Mouse (Mus musculus): Measurements from ENCODE around the gene Rce1.

Gene Rce1

DNA sequence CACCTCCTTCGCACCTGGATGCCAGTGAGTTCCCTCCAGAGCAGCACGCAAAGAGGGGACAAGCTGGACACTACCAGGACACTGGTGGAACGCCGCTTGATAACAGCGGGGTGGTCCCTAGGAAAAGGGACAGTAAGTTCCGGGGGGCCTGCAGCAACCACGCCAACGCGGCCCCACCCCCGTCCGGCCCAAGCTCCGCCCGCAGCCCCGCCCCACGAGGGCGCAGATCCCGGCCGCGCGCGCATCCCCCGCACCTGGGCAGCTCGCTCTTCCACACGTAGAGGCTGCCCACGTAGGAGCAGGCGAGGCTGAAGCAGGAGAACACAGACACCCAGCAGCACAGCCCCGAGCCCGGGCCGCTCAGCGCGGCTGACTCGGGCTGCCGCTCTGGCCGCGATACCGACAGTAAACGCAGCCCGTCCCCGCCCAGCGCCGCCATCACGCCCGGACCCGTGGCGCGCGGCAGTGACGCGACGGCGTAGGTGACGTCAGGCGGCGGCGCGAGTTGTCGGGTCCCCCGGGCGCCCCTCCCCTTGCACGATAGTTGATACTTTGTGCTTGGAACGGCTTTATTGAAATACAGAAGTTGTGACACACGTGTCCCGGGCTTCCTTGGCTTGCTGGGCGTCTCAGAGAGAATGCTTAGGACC lies at the start of gene Rce1:
TSS of gene Rce1 (minus strand) at position 463 of the 650 bp plus-strand sequence.
- peak; percentile 84 to 88 for DNase-seq (ENCODE audit: low spot score in 2 of 2)

DNA sequence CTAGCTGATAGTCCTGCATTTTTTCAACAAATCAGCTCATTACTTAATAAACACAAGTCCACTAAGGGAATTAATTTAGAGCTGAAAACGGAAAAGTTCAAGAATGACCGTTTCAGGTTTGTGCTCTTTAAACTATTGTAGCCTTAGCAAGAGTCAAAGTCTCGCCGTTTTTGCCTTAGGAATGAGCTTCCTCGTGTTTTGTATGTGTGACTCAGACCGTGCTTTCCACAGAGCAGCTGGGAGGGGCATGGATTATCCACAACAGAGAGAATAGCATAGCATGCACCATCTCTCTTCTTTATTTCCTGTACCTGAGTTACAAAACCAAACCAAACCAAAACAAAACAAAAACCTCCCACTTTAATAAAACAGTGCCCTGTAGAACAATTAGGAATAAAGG lies 47.0 kb upstream of the Rce1 start:
- no peak for DNase-seq (ENCODE audit: low spot score in 2 of 2)

DNA sequence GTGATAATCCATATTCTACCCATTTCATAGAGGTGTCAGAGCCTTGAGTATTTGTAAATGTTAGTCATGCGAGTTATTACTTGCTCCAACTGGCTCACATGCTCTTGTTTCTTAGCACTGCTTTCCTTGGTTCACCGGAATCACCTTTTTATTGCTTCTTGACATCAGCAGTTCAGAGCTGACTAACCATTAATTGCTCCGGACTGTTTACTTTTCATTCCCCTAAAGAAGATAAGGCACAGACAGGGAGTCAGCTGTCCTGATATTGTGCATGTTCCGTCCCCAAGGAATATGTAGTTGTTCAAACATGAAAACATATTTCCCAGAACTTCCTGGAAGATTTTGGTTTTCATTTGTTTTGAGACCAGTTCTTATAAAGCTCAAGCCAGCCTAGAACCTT lies 45.3 kb upstream of the Rce1 start:
- no peak for DNase-seq (ENCODE audit: low spot score in 2 of 2)

DNA sequence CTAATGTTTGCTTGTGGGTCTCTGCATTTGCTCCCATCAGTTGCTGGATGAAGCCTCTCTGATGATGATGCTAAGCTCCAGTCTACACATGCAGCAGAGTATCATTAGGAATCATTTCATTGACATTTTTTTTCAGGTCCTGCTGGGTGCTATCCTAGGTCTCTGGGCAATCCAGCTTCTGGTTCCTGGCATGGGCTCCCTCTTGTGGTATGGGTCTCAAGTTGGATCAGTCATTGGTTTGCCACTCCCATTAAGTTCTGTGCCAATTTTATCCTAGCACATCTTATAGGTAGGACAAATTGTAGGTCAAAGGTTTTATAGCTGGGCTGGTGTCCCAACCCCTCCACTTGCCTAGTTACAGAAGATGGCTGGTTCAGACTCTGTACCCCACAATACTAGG lies 41.4 kb upstream of the Rce1 start:
- DNase-seq (ENCODE audit: low spot score in 2 of 2), result no peak

DNA sequence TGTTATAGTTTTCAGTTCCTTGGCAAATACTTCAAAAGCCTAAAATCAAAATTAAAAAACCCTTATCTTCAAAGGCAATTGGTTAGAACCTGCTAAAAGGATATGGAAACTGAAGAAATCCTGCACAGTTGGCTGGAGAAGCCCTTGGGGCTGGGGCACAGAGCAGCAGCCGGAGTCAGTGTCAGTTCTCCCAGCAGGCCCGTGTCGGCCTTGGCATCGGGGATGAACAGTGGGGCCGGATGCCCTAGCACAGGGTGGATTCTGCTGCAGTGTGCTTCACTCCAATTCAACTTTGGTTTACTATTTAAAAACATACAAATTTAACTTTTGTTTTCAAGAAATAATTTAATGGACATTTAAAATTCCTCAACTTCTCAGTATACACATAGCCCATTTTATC lies 32.7 kb upstream of the Rce1 start:
- no peak for DNase-seq (ENCODE audit: low spot score in 2 of 2)

DNA sequence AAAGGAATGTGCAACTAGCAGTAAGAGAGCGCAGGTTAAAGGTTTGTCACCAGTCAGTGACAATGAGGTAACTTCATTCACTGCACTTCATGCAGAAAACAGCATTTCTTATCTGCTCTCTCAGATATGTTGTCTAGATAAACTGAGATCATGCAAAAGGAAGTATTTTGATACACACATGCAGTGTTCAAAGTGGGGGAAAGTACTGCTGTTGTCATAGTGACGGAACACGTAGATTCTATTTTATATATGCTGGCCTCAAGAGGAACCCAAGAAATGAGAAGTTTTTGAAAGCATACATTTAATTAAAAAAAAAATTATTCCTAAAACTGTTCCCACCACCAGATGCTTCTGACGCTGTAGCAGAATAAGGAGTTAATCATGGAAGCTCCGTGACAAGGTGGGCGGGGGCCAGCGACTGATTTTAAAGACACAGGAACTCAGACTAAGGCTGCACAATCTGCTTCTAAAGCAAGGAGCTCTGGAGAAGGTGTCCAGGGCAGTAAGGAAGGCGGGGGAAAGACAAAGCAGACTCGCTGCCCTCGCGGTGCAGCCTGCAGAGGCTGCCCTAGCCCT lies 21.6 kb upstream of the Rce1 start:
- no peak for DNase-seq (ENCODE audit: low spot score in 2 of 2)

DNA sequence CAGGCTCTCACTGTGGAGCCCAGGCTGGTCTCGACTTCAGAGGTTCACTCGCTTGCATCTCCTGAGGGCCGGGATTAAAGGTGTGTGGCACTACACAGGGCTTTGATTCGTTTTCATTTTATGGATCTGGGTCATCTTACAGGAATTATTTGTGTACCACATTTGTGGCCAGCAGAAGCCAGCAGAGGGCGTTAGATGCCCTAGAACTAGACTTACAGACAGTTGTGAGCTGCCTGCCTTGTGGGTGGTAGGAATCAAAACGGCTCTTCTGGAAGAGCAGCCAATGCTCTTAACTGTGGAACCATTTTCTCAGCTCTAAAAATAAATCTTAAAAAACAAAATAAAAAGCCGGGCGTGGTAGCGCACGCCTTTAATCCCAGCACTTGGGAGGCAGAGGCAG lies 18.8 kb upstream of the Rce1 start:
- no peak for DNase-seq (ENCODE audit: low spot score in 2 of 2)

DNA sequence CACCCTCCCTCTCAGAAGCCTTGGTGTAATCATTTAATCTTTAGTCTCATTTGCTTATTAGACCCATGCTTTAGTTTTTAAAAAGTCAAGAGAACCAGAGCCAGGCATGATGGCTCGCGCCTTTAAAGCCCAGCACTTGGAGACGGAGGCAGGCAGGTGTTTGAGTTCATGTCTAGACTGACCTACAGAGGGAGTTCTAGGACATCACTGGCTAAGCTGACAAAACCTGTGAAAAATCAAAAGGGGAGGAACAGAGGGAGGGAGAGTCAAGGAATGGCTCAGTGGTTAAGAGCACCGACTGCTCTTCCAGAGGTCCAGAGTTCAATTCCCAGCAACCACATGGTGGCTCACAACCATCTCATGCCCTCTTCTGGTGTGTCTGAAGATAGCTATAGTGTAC lies 10.5 kb upstream of the Rce1 start:
- no peak for DNase-seq (ENCODE audit: low spot score in 2 of 2)

DNA sequence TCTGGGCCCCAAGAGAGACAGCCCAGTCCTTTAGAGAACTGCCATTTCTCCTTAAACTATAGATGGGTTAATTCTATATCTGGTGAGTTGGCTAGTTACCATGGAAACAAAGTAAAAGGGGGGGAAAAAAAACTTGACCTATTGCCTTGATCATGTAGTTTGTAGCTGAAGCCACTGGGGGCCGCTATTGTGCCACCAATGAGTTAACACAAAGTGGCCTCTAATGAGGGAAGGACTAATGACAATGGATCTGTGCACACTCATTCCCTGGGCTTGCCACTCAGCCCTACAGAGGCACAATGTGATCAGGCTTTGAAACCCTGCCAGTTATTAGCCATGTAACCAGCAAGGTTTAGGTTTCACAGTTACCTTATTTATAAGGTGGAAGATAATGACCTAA lies 3.4 kb upstream of the Rce1 start:
- DNase-seq (ENCODE audit: low spot score in 2 of 2), result peak; percentile 58 to 73

DNA sequence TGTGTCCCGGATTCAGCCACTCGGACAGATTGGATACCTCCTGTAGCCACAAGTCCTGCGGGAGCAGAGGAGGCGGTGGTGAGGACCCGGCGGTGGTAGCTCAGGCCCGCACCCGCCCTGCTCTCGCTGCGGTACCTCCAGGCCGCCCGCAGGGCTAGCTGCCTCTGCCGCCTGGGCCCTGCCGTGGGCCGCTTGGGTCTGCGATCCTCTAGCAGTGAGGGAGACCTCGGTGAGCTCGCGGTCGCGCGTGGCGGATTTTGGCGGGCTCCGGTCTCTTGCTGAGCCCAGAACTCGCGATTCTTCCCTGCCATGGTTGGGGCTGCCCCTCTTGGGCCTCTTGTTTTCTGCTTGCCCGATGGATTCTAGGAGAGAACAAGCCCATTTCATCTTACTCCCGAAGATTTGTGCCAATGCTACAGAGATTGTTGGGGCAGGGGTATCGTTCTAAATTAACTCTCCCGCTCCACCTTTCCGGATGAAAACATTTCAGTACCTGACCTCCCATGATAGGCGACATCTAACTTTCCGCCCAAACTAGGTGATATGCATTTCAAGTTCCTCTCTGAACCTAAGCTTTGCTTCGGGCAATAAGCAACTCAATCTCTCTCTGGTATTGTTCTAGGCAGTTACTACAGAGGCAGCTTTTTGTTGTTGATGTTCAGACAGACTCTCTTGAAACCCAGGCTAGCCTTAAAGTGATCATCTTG lies 541 bp upstream of the Rce1 start:
- DNase-seq (ENCODE audit: low spot score in 2 of 2), result no peak

DNA sequence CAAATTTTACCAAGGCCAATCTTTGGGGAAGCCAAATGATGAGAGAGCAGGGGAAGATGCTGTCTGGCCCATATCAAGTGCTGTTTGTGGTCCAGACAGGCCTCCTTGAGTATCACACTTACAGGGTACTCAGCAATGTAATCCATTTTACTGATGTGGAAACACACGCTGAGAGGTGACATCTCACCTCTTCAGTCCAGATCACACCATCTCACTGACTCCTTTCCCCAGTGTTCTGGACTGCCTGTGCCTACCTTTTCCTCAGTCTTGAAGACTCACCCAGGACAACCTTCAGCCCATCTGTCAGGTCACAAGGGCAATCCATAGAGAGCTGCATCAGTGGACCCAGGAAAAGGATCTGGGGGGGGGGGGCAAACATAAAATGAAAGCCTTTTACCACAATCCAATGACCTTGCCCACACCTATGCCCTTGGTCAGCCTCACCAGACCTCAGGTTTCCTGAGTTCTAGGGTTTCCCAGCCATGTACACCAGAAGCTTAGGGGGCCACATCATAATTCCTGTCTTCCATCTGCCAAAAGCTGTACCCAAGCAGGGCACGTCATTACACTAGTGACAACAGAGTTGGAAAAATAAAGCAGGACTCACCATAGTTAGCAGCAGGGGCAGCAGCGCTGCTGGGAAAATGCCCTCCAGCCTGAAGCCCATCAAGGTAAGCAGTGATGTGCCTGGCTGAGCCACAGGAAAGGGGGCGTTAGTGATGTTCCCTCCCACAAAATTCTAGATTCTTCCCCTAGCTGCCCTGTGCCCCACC lies 849 bp downstream of the Rce1 start:
- no peak for DNase-seq (ENCODE audit: low spot score in 2 of 2)

DNA sequence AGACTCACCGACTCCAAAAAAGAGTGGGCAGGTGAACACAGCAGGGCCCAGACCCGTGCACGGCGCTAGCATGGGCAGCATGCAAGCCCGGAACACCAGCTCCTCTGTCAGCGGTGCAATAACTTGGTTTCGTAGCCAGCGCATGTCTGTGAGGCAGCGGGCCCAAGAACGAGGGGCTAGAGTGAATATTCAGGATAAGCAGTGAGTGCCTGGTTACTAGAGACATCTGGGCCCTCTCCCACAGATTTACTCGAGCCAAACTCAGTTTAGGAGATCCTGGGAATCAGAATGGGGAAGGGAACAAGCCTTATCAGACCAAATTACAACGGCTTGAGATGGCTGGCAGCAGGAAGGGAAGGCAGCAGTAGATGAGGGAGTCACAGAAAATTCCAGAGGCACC lies 1.4 kb downstream of the Rce1 start:
- DNase-seq (ENCODE audit: low spot score in 2 of 2), result no peak

DNA sequence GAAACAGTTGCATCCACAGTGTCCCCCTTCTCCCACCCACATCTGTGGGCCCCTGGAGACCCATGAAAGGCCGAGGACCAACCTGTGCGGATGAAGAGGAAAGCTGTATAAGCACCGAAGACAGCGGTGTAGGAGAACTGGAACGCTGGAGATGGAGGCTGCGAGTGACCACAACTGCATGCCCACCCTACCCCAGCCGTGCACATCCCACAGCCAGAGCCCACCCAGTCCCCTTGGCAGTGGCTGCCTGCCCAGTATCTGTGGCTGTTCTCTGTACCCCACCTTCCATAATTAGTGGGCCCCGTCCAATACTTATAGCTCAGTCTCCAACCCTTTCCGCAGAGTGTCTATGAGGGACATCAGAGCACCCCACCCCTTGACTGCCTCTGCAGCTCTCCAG lies 2.0 kb downstream of the Rce1 start:
- no peak for DNase-seq (ENCODE audit: low spot score in 2 of 2)

DNA sequence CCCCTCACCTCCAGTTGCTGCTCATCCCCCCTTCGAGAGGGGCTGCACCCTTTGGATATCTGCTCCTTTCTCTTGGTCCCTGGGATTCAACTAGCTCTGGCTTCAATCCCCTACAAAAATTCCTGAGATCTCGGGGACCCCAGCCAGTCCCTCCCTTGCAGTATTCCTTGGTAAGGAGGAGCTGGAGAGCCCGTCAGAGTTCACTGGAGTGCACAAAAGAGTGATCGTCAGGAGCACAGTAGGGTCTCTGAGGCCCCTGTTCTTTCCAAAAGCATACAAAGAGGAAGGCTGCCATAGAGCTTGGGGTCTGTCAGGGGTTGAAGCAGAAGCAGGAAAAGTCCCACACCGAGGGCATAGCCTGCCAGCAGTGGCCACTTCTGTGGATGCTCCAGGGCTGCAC lies 2.7 kb downstream of the Rce1 start:
- no peak for DNase-seq (ENCODE audit: low spot score in 2 of 2)

DNA sequence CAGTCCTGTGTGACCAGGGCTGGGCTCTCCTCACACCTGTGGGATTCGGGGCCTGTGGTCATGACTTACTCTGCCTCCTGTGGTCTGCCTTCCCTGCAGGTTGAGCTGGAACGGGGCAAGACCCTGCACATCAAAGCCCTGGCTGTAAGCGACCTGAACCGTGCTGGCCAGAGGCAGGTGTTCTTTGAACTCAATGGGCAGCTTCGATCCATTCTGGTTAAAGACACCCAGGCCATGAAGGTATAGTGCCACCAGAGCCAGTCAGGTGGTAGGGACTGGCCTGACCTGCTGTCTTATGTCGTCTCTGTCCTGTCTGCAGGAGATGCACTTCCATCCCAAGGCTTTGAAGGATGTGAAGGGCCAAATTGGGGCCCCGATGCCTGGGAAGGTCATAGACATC lies 4.7 kb downstream of the Rce1 start:
- DNase-seq (ENCODE audit: low spot score in 2 of 2), result no peak

DNA sequence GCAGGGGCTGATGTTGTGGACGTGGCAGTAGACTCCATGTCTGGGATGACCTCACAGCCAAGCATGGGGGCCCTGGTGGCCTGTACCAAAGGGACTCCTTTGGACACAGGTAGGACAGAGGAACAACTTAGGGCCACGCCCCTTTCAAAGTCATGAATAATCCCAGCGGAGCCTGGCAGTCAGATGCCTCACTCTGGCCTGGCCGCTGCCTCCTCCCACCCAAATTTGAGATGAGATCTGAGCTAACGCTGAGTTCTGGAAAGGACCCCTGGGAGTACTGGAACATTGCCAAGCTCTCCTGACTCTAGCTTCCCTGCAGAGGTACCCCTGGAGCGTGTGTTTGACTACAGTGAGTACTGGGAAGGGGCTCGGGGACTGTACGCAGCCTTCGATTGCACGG lies 6.0 kb downstream of the Rce1 start:
- no peak for DNase-seq (ENCODE audit: low spot score in 2 of 2)

DNA sequence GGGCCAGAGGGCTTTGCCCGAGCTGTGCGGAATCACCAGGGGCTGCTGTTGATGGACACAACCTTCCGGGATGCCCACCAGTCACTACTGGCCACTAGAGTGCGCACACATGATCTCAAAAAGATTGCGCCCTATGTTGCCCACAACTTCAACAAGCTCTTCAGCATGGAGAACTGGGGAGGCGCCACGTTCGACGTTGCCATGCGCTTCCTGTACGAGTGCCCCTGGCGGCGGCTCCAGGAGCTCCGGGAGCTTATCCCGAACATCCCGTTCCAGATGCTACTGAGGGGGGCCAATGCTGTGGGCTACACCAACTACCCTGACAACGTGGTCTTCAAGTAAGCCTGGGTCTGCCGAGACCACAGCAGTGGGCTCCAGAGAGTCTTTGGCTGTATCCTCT lies 7.3 kb downstream of the Rce1 start:
- no peak for DNase-seq (ENCODE audit: low spot score in 2 of 2)

DNA sequence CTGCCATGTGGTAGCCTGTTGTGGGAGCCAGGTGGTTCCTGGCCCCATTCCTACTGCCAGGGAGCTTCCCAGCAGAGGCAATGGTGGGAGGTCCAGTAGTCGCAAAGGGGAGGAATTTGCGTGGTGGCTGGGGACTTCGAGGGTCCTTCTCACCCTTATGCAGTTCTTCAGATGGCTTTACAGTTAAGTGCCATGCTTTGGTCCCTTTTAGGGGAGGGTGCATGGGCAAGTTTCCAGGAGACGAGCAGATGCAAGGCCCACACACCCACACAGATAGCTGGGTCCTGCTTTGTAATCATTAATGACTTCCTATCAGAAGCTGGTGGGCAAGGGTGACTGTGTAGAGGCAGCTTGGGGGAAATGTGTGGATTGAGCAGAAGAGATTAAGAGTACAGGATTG lies 8.9 kb downstream of the Rce1 start:
- DNase-seq (ENCODE audit: low spot score in 2 of 2), result no peak

DNA sequence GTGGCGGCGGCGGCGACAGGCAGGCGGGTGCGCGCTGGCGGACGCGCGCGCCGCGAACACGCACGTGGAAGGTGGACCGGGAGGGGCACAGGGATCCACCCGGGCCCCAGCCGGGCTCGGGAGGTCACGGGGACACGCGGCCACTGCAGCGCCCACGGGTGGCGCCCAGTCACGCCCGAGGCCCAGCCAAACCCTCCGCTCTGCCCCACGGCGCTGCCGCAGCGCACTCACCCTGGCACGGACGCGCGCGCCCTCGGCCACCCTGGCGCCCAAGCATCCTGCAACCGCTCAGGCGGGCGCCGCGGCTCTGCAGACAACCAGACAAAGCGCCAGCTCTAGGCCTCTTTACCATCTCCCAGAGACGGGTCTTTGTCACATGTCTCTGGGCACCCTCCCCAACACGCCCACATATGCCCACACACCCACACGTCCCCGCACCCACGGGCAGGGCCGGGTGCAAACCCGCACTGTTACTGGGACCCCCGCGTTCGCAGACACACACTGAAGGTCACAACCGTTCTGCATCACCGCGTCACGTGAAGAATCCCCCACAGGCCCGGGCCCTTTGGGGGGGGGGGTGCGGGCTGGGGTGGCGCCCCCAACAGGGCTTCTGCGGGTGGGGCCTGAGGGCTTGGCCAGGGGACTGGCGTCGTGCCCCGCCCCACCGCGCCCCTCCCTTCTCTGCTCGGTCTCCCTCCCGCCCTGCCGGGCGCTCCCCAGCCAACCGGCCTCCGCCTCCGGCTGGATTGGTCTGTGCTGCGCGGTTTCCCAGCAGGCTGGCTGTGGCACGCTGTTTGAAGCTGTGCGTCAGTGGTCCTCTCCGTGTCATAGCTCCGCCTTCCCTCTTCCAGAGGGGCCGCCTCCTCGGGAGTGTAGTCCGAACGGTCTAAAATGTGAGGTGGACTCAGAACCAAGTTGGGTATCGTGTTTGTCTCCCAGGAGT lies 10.0 kb downstream of the Rce1 start, which contains the start of gene Lrfn4:
TSS of gene Lrfn4 (minus strand) at position 517 of the 943 bp plus-strand sequence.
- DNase-seq (ENCODE audit: low spot score in 2 of 2), result peak in 1 of 2 experiments; percentile 22

DNA sequence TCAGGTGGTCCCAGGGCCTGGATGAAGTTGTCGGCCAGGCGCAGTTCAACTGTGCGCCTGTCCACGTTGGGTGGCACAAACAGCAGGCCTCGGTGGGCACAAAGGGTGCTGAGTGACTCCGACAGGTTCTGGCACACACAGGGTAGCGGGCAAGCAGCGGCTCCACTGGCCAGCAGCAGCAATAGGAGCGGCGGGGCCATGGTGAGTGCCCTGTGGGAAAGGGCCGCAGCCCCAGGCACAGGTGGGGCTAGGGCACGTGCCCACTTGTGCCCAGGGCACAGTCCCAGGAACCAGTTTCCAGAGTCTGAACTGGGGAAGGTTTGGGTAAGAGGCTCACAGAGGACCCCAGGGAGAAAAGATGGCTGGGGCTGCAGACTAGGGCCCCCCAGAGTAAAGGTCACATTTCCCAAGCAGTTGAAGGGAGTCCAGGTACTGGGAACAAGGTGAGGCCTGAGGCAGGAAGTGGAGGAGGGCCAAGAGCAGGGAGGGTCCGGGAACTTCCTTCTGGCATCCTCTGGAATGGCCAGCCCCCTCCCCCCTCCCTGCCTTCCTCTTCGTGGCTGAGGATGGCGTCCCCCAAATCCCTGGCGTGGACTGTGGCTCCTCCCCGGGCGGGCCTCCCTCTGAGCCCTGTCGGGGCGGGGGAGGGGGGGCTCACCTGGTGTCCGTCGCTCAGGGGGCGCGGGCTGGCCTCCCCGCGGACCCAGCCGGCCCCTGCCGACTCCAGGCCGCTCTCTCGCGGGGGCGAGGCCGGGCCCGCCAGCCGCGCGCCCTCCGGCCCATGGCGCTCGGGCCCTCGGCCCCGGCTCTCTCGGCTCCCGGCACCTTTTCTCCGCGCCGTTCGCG lies 10.9 kb downstream of the Rce1 start:
- no peak for DNase-seq (ENCODE audit: low spot score in 2 of 2)
